Comparison of ENCODE assay signal across 19 mouse cellular contexts in genomic region chr11:5795290-5795689, GRCm38 (mm10). TPM values are rescaled to one million over a fixed set of nuclear protein-coding genes. Genes with fewer than 3 reads are reported as not detected.
DNase-seq lines count a peak whose midpoint lies in the region; ATAC-seq and TF ChIP-seq lines count a peak whose summit lies in the region.
"Had no signal": no experiment of that assay in that cellular context is flagged by ENCODE, and none has a peak within 500 bp of the region (broad histone marks: within the 10 kb centered on the region; RNA-seq: fewer than 3 reads in every experiment).

No protein-coding gene starts in this region.

- H3K4me2 ChIP-seq in heart, embryonic 14.5 days (ENCODE audit: low read length), result no peak overlapping the region
- H3K4me2 ChIP-seq in myocyte (ENCODE audit: low read depth), result peak overlapping the region; percentile 59

- intact Hi-C loops in gastrocnemius, adult 2 months (cut with DNase I), result no loop called here
- intact Hi-C loops in heart, postnatal 14 days (cut with DNase I), result loop anchor here (5.0 kb wide), 1 partner anchor 92 kb away; no protein-coding TSS in a partner anchor

- peak overlapping the region; percentile 53 for H3K27ac ChIP-seq in gastrocnemius, adult 2 months
- peak overlapping the region; percentile 80 to 81 for H3K27ac ChIP-seq in heart, embryonic 14.5 days (replicated peaks in 1 of 2; ENCODE audit: control insufficient read depth in 1 of 2, insufficient read depth in 1 of 2, low read depth in 2 of 2, low read length in 2 of 2)
- H3K27ac ChIP-seq in cortical plate, adult 2 months (ENCODE audit: insufficient read depth, low read length), result peak overlapping the region; percentile 81; the same call in 1 of the 2 replicates
- H3K27ac ChIP-seq: kidney, postnatal 0 days; limb, embryonic 10.5 days had no signal

- H3K79me2 ChIP-seq in myocyte (ENCODE audit: control insufficient read depth, insufficient read depth), result peaks cover 3% of the 10 kb centered on the region

- ATAC-seq in heart, embryonic 14.5 days (ENCODE audit: insufficient number of reproducible peaks, insufficient read depth, low FRiP score, low read depth), result no peak

- WGBS in heart, embryonic 14.5 days, result 83% methylated on average over 9 of the region's 9 CpGs

- no peak for TF ChIP-seq CTCF in gastrocnemius, adult 2 months (IDR thresholded peaks at IDR 0.05)
- TF ChIP-seq CTCF in cortical plate, adult 2 months (IDR thresholded peaks at IDR 0.05; ENCODE audit: extremely low read depth, insufficient read depth, low read length), result no peak

- no peaks in the 10 kb centered on the region for H3K9me3 ChIP-seq in heart, embryonic 14.5 days (ENCODE audit: control insufficient read depth, low read length)
- H3K9me3 ChIP-seq: limb, embryonic 10.5 days; megakaryocyte, embryonic 14.5 days had no signal

- no peak overlapping the region for H3K4me3 ChIP-seq in gastrocnemius, adult 2 months
- no peak overlapping the region for H3K4me3 ChIP-seq in heart, embryonic 14.5 days (ENCODE audit: control insufficient read depth in 1 of 2, insufficient read depth in 1 of 2, low read depth in 1 of 2, low read length in 2 of 2)
- no peak overlapping the region for H3K4me3 ChIP-seq in cortical plate, adult 2 months (ENCODE audit: insufficient read depth, low read length)
- no peak overlapping the region for H3K4me3 ChIP-seq in myocyte
- H3K4me3 ChIP-seq: erythroblast, embryonic 14.5 days; limb, embryonic 10.5 days; megakaryocyte, embryonic 14.5 days had no signal

- TF ChIP-seq POLR2A in cortical plate, adult 2 months (IDR thresholded peaks at IDR 0.05; ENCODE audit: extremely low read depth, insufficient read depth, low read length), result no peak
- no peak for TF ChIP-seq POLR2A in myocyte (IDR thresholded peaks at IDR 0.05; ENCODE audit: insufficient read length, low read depth)

- H3K27me3 ChIP-seq in heart, embryonic 14.5 days (ENCODE audit: control insufficient read depth, insufficient read depth, low read length), result no peaks in the 10 kb centered on the region
- H3K27me3 ChIP-seq in myocyte (ENCODE audit: control insufficient read depth, insufficient read depth, insufficient read length), result no peaks in the 10 kb centered on the region
- H3K27me3 ChIP-seq: megakaryocyte, embryonic 14.5 days had no signal

- no peak overlapping the region; the same call in 1 of the 2 replicates for H3K9ac ChIP-seq in heart, embryonic 14.5 days (ENCODE audit: low read length)

- peaks cover 17 to 19% of the 10 kb centered on the region in 2 experiments for H3K4me1 ChIP-seq in heart, embryonic 14.5 days (ENCODE audit: control insufficient read depth in 2 of 2, insufficient read depth in 2 of 2, low read length in 2 of 2)
- H3K4me1 ChIP-seq in cortical plate, adult 2 months (ENCODE audit: control insufficient read depth, insufficient read depth, low read length), result no peaks in the 10 kb centered on the region; the same call in 1 of the 2 replicates
- H3K4me1 ChIP-seq: limb, embryonic 10.5 days had no signal

- DNase-seq in gastrocnemius, adult 2 months, result no peak
- no peak for DNase-seq in gastrocnemius, postnatal 4 days (ENCODE audit: low spot score in 2 of 2)
- no peak for DNase-seq in heart, postnatal 14 days
- DNase-seq in urinary bladder, postnatal 25 days (ENCODE audit: low spot score), result no peak
- DNase-seq: cerebellum, adult 9-10 months; kidney, adult 18-20 months; lung, postnatal 14 days; midbrain, embryonic 14.5 days; spleen, adult 18-20 months; thymus, postnatal 36 days had no signal

- peaks cover 93% of the 10 kb centered on the region for H3K36me3 ChIP-seq in heart, embryonic 14.5 days (ENCODE audit: control insufficient read depth, insufficient read depth, low read length)
- H3K36me3 ChIP-seq in myocyte (ENCODE audit: control insufficient read depth, insufficient read depth), result peaks cover 20% of the 10 kb centered on the region

- H3ac ChIP-seq in myocyte (ENCODE audit: control insufficient read depth, insufficient read length), result no peak overlapping the region

TF ChIP-seq in myocyte, 11 proteins besides CTCF, POLR2A, EP300 and RAD21:
- TF ChIP-seq USF1 (IDR thresholded peaks at IDR 0.05; ENCODE audit: low read depth), result peak; percentile 54
- TF ChIP-seq E2F4 (IDR thresholded peaks at IDR 0.05; ENCODE audit: insufficient read depth), result no peak
TF ChIP-seq in myocyte: peak in this region for 1.

RNA-seq across cellular contexts. Expression of gene Dbnl, which starts 7.0 kb away (rescaled TPM):
- total RNA-seq in gastrocnemius, adult 2 months (2021), result 10 to 100 TPM; 10.7 to 14.0 TPM
- total RNA-seq in gastrocnemius, postnatal 4 days (2021), result 10 to 100 TPM; 35.0 to 39.3 TPM
- 65.6 and 71.2 TPM in 2 replicates for polyA plus RNA-seq in heart, embryonic 14.5 days (2014; fragmentation: Nextera tagmentation; extraction: Ambion mirVana)
- total RNA-seq in heart, postnatal 14 days (2021), result 10 to 100 TPM; 27.3 to 30.5 TPM
- polyA plus RNA-seq in cortical plate, adult 2 months (2012; rRNA removed), result 78.1 and 82.8 TPM in 2 replicates
- 71.0 TPM for polyA plus RNA-seq in myocyte (2012; fragmentation: generic; extraction: Trizol)

RNA-seq across cellular contexts. Expression of gene Pgam2, which starts 8.2 kb away (rescaled TPM):
- 1,000 to 10,000 TPM; 2,835 to 2,943 TPM for total RNA-seq in gastrocnemius, adult 2 months (2021)
- 1,000 to 10,000 TPM; 1,561 to 1,711 TPM for total RNA-seq in gastrocnemius, postnatal 4 days (2021)
- polyA plus RNA-seq in heart, embryonic 14.5 days (2014; fragmentation: Nextera tagmentation; extraction: Ambion mirVana), result 1,077 and 1,126 TPM in 2 replicates
- 100 to 1,000 TPM; 796 to 815 TPM for total RNA-seq in heart, postnatal 14 days (2021)
- 7.7 and 12.4 TPM in 2 replicates for polyA plus RNA-seq in cortical plate, adult 2 months (2012; rRNA removed)
- polyA plus RNA-seq in myocyte (2012; fragmentation: generic; extraction: Trizol), result 349 TPM
- total RNA-seq: common myeloid progenitor, adult 5-6 weeks had no signal
- polyA plus RNA-seq: erythroblast, embryonic 14.5 days; liver, adult 2 months had no signal

RNA-seq across cellular contexts. Expression of gene Urgcp, which starts 33.1 kb away (rescaled TPM):
- total RNA-seq in gastrocnemius, adult 2 months (2021), result 10 to 100 TPM; 42.2 to 48.9 TPM
- total RNA-seq in gastrocnemius, postnatal 4 days (2021), result 10 to 100 TPM; 40.0 to 40.8 TPM
- 19.9 and 22.1 TPM in 2 replicates for polyA plus RNA-seq in heart, embryonic 14.5 days (2014; fragmentation: Nextera tagmentation; extraction: Ambion mirVana)
- 10 to 100 TPM; 55.6 to 66.5 TPM for total RNA-seq in heart, postnatal 14 days (2021)
- 33.0 and 35.1 TPM in 2 replicates for polyA plus RNA-seq in cortical plate, adult 2 months (2012; rRNA removed)
- polyA plus RNA-seq in myocyte (2012; fragmentation: generic; extraction: Trizol), result 21.3 TPM

RNA-seq across cellular contexts. Expression of gene Polm, which starts 42.5 kb away (rescaled TPM):
- total RNA-seq in gastrocnemius, adult 2 months (2021), result 1 to 10 TPM; 1.7 to 3.1 TPM
- 1 to 10 TPM; 8.4 to 8.9 TPM for total RNA-seq in gastrocnemius, postnatal 4 days (2021)
- 5.6 and 7.0 TPM in 2 replicates for polyA plus RNA-seq in heart, embryonic 14.5 days (2014; fragmentation: Nextera tagmentation; extraction: Ambion mirVana)
- total RNA-seq in heart, postnatal 14 days (2021), result 1 to 10 TPM; 4.2 to 5.0 TPM
- 10.6 and 11.0 TPM in 2 replicates for polyA plus RNA-seq in cortical plate, adult 2 months (2012; rRNA removed)
- 4.3 TPM for polyA plus RNA-seq in myocyte (2012; fragmentation: generic; extraction: Trizol)
